Comparison of ENCODE assay signal across 8 mouse cellular contexts in the genomic region with DNA sequence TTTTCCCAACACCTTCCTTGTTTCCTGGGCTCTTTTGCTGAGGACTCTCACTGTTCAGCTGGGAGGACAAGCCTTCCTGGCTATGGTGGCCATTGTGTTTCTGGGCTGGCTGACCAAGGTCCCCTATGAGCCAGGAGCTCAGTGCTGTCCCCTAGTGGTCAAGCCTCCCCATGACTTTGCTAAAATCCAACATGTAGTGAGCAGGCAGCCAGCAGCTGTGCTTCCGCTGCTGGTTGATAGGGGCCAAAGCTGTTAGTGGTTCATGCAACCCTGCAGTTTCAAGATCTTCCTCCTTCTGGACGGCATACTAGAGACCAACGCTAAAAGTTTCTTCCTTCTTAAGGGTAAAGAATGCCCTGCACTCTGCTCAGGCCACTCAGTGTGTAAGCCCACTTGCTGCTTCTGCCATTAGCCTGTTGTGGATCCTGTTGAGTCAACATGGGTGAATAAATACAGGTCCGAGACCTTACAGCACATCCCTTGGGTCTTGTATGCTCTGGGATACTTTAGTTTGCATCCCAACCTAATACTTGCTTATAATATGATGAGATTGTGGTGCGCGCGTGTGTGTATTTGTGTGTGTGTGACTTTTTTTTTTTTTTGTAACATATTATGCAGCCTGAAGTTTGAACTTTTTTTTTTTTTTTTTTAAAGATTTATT. TPM values are rescaled to one million over a fixed set of nuclear protein-coding genes. Genes with fewer than 3 reads are reported as not detected.
DNase-seq lines count a peak whose midpoint lies in the region; ATAC-seq and TF ChIP-seq lines count a peak whose summit lies in the region.

No protein-coding gene starts in this region.

- 28% methylated on average over 7 of the region's 7 CpGs for WGBS in forebrain, embryonic 13.5 days
- 37% methylated on average over 7 of the region's 7 CpGs for WGBS in lung, embryonic 16.5 days

- H3K4me2 ChIP-seq in forebrain, embryonic 13.5 days, result peak overlapping the region; percentile 25; the same call in 1 of the 2 replicates
- peak overlapping the region; percentile 23; the same call in 1 of the 2 replicates for H3K4me2 ChIP-seq in lung, embryonic 16.5 days (ENCODE audit: low read depth, low read length)

- intact Hi-C loops in heart, postnatal 36 days (cut with DNase I), result loop anchor here (5.0 kb wide), 1 partner anchor 332 kb away; no protein-coding TSS in a partner anchor

- H3K27ac ChIP-seq in brown adipose tissue, adult 24 weeks (replicated peaks; ENCODE audit: low read depth, low read length), result no peak overlapping the region
- H3K27ac ChIP-seq in forebrain, embryonic 13.5 days, result no peak overlapping the region
- peak overlapping the region; percentile 50; the same call in 1 of the 2 replicates for H3K27ac ChIP-seq in lung, embryonic 16.5 days (ENCODE audit: low read length)

- peaks cover 46% of the 10 kb centered on the region for H3K9me3 ChIP-seq in G1E (replicated peaks)
- H3K9me3 ChIP-seq in forebrain, embryonic 13.5 days (replicated peaks), result no peaks in the 10 kb centered on the region
- H3K9me3 ChIP-seq in lung, embryonic 16.5 days (ENCODE audit: control insufficient read depth, low read length), result no peaks in the 10 kb centered on the region

- TF ChIP-seq CTCF in G1E (IDR thresholded peaks at IDR 0.05; ENCODE audit: low read depth, low read length), result peak; percentile 48; the same call in 1 of the 2 replicates

- no peak for DNase-seq in G1E (ENCODE audit: low spot score)
- DNase-seq in heart, postnatal 36 days, result peak; percentile 91 to 92
- peak; percentile 88 for DNase-seq in layer of hippocampus, adult 9-10 months (ENCODE audit: low spot score)
- peak; percentile 86 for DNase-seq in ovary, postnatal 14 days (ENCODE audit: low spot score)
- DNase-seq in thymus, postnatal 25 days, result peak; percentile 89

- H3K36me3 ChIP-seq in G1E (replicated peaks), result no peaks in the 10 kb centered on the region
- H3K36me3 ChIP-seq in forebrain, embryonic 13.5 days (ENCODE audit: poor library complexity, severe bottlenecking), result no peaks in the 10 kb centered on the region
- H3K36me3 ChIP-seq in lung, embryonic 16.5 days (ENCODE audit: control insufficient read depth, insufficient read depth, low read length), result no peaks in the 10 kb centered on the region

- no peak for ATAC-seq in G1E (ENCODE audit: extremely low read depth, insufficient number of reproducible peaks, low FRiP score, poor library complexity, severe bottlenecking)
- no peak for ATAC-seq in forebrain, embryonic 13.5 days
- ATAC-seq in lung, embryonic 16.5 days (ENCODE audit: low read depth), result peak; percentile 2; the same call in 1 of the 2 replicates

- peaks cover 3% of the 10 kb centered on the region; the same call in 1 of the 2 replicates for H3K27me3 ChIP-seq in G1E (ENCODE audit: insufficient read depth, low read length)
- H3K27me3 ChIP-seq in forebrain, embryonic 13.5 days, result no peaks in the 10 kb centered on the region
- H3K27me3 ChIP-seq in lung, embryonic 16.5 days (ENCODE audit: control insufficient read depth, insufficient read depth, low read depth, low read length), result no peaks in the 10 kb centered on the region

- peaks cover 3% of the 10 kb centered on the region; the same call in 1 of the 2 replicates for H3K4me1 ChIP-seq in G1E (ENCODE audit: insufficient read depth, low read depth, low read length)
- peaks cover 3% of the 10 kb centered on the region; the same call in 1 of the 2 replicates for H3K4me1 ChIP-seq in brown adipose tissue, adult 24 weeks (ENCODE audit: control insufficient read depth, insufficient read depth, insufficient read length, low read length)
- peaks cover 17% of the 10 kb centered on the region for H3K4me1 ChIP-seq in forebrain, embryonic 13.5 days
- H3K4me1 ChIP-seq in lung, embryonic 16.5 days (replicated peaks; ENCODE audit: control insufficient read depth, insufficient read depth, low read length), result peaks cover 23% of the 10 kb centered on the region

- H3K4me3 ChIP-seq in G1E (ENCODE audit: low read depth, low read length), result no peak overlapping the region
- H3K4me3 ChIP-seq in brown adipose tissue, adult 24 weeks (ENCODE audit: insufficient read depth, low read depth, low read length), result 0 out of 2 replicates have a peak overlapping the region, but pooled peaks have one; percentile 10
- peak overlapping the region; percentile 14; the same call in 1 of the 2 replicates for H3K4me3 ChIP-seq in forebrain, embryonic 13.5 days
- no peak overlapping the region for H3K4me3 ChIP-seq in lung, embryonic 16.5 days (ENCODE audit: low read length)

- no peak overlapping the region for H3K9ac ChIP-seq in forebrain, embryonic 13.5 days
- H3K9ac ChIP-seq in lung, embryonic 16.5 days (ENCODE audit: low read length), result no peak overlapping the region

RNA-seq across cellular contexts. Expression of a gene that starts 19.3 kb away (rescaled TPM):
- total RNA-seq in G1E (2014; fragmentation: Nextera tagmentation) (not detected in 2 replicates), G1E (2017) (0.05 and 0.12 TPM in 2 replicates)
- polyA plus RNA-seq in G1E (2012), result not detected in 2 replicates
- 1.2 TPM in 1 of 2 replicates, not detected in the other for polyA plus RNA-seq in brown adipose tissue, adult 24 weeks (2012; ENCODE audit: insufficient read depth, insufficient read length, missing spikeins)
- polyA plus RNA-seq in forebrain, embryonic 13.5 days (2015; fragmentation: Nextera tagmentation; extraction: Ambion mirVana), result not detected in 2 replicates
- not detected for total RNA-seq in heart, postnatal 36 days (2021)
- 0.29 and 0.33 TPM in 2 replicates for polyA plus RNA-seq in lung, embryonic 16.5 days (2015; fragmentation: Nextera tagmentation; extraction: Ambion mirVana)

RNA-seq across cellular contexts. Expression of a gene that starts 19.3 kb away (rescaled TPM):
- total RNA-seq in G1E (2014; fragmentation: Nextera tagmentation) (not detected in 2 replicates), G1E (2017) (not detected in 2 replicates)
- not detected in 2 replicates for polyA plus RNA-seq in G1E (2012)
- not detected in 2 replicates for polyA plus RNA-seq in brown adipose tissue, adult 24 weeks (2012; ENCODE audit: insufficient read depth, insufficient read length, missing spikeins)
- not detected in 2 replicates for polyA plus RNA-seq in forebrain, embryonic 13.5 days (2015; fragmentation: Nextera tagmentation; extraction: Ambion mirVana)
- total RNA-seq in heart, postnatal 36 days (2021), result not detected
- not detected in 2 replicates for polyA plus RNA-seq in lung, embryonic 16.5 days (2015; fragmentation: Nextera tagmentation; extraction: Ambion mirVana)

RNA-seq across cellular contexts. Expression of a gene that starts 41.9 kb away (rescaled TPM):
- total RNA-seq in G1E (2014; fragmentation: Nextera tagmentation), result not detected in 2 replicates
- 0.05 TPM in 1 of 2 replicates, not detected in the other for total RNA-seq in G1E (2017)
- not detected in 2 replicates for polyA plus RNA-seq in G1E (2012)
- polyA plus RNA-seq in brown adipose tissue, adult 24 weeks (2012; ENCODE audit: insufficient read depth, insufficient read length, missing spikeins), result 0.83 TPM in 1 of 2 replicates, not detected in the other
- not detected in 2 replicates for polyA plus RNA-seq in forebrain, embryonic 13.5 days (2015; fragmentation: Nextera tagmentation; extraction: Ambion mirVana)
- not detected for total RNA-seq in heart, postnatal 36 days (2021)
- 0.23 and 0.36 TPM in 2 replicates for polyA plus RNA-seq in lung, embryonic 16.5 days (2015; fragmentation: Nextera tagmentation; extraction: Ambion mirVana)

RNA-seq across cellular contexts. Expression of a gene that starts 45.5 kb away (rescaled TPM):
- total RNA-seq in G1E (2014; fragmentation: Nextera tagmentation) (not detected in 2 replicates), G1E (2017) (0.05 TPM in 1 of 2 replicates, not detected in the other)
- not detected in 2 replicates for polyA plus RNA-seq in G1E (2012)
- polyA plus RNA-seq in brown adipose tissue, adult 24 weeks (2012; ENCODE audit: insufficient read depth, insufficient read length, missing spikeins), result not detected in 2 replicates
- 0.17 and 0.29 TPM in 2 replicates for polyA plus RNA-seq in forebrain, embryonic 13.5 days (2015; fragmentation: Nextera tagmentation; extraction: Ambion mirVana)
- under 1 TPM in 1 of 2 experiments, not detected in 1; 0.38 TPM for total RNA-seq in heart, postnatal 36 days (2021)
- 0.79 and 0.87 TPM in 2 replicates for polyA plus RNA-seq in lung, embryonic 16.5 days (2015; fragmentation: Nextera tagmentation; extraction: Ambion mirVana)

RNA-seq across cellular contexts. Expression of a gene that starts 56.4 kb away (rescaled TPM):
- total RNA-seq in G1E (2014; fragmentation: Nextera tagmentation) (not detected in 2 replicates), G1E (2017) (0.17 and 0.22 TPM in 2 replicates)
- polyA plus RNA-seq in G1E (2012), result not detected in 2 replicates
- not detected in 2 replicates for polyA plus RNA-seq in brown adipose tissue, adult 24 weeks (2012; ENCODE audit: insufficient read depth, insufficient read length, missing spikeins)
- polyA plus RNA-seq in forebrain, embryonic 13.5 days (2015; fragmentation: Nextera tagmentation; extraction: Ambion mirVana), result not detected in 2 replicates
- under 1 TPM in 1 of 2 experiments, not detected in 1; 0.16 TPM for total RNA-seq in heart, postnatal 36 days (2021)
- 0.25 and 0.33 TPM in 2 replicates for polyA plus RNA-seq in lung, embryonic 16.5 days (2015; fragmentation: Nextera tagmentation; extraction: Ambion mirVana)

Comparison
In these comparisons a context has a peak if more than half of its experiments do, and no peak if none do; other contexts are left out.
1. H3K4me3 ChIP-seq: peak in brown adipose tissue, adult 24 weeks (single experiment) and forebrain, embryonic 13.5 days (single experiment); none in G1E (single experiment) and lung, embryonic 16.5 days (single experiment).